Mouse (Mus musculus) midbrain, embryonic 15.5 days (tissue): ENCODE data around the gene Myo16. TPM values are rescaled to one million over a fixed set of nuclear protein-coding genes. Genes with fewer than 3 reads are reported as not detected.

Source experiments
- ATAC-seq: fragments of 200-750 bp; cut with Nextera tagmentation; replicated peaks from 2 replicates; pipeline ENCODE4 v1.8.0; 2017; ENCODE audit warnings: moderate TSS enrichment
- H3K27ac ChIP-seq: fragments of 300-500 bp; sonication (generic); 2 replicates; pipeline ENCODE4 v1.5.1; 2015; ENCODE audit warnings: mild to moderate bottlenecking, inconsistent platforms
- H3K27me3 ChIP-seq: fragments of 300-500 bp; sonication (generic); replicated peaks from 2 replicates; pipeline ENCODE4 v1.6.1; 2015; ENCODE audit warnings: inconsistent platforms
- H3K36me3 ChIP-seq: fragments of 300-500 bp; sonication (generic); replicated peaks from 2 replicates; pipeline ENCODE4 v1.6.1; 2015; ENCODE audit warnings: inconsistent platforms
- H3K4me1 ChIP-seq: fragments of 300-500 bp; sonication (generic); 2 replicates; pipeline ENCODE4 v1.6.1; 2015; ENCODE audit warnings: inconsistent platforms
- H3K4me2 ChIP-seq: fragments of 300-500 bp; sonication (generic); 2 replicates; pipeline ENCODE4 v1.6.1; 2015; ENCODE audit warnings: inconsistent platforms, mild to moderate bottlenecking, moderate library complexity
- H3K4me3 ChIP-seq: fragments of 300-500 bp; sonication (generic); 2 replicates; pipeline ENCODE4 v1.5.1; 2015; ENCODE audit warnings: mild to moderate bottlenecking, inconsistent platforms
- H3K9ac ChIP-seq: fragments of 300-500 bp; sonication (generic); 2 replicates; pipeline ENCODE4 v1.6.1; 2015; ENCODE audit warnings: mild to moderate bottlenecking, inconsistent platforms
- H3K9me3 ChIP-seq: fragments of 300-500 bp; sonication (generic); 2 replicates; pipeline ENCODE4 v1.6.1; 2016; ENCODE audit warnings: inconsistent platforms
- WGBS: fragments of 180-500 bp; shearing (Covaris S2); methylation state at CpG from one replicate; pipeline ENCODE4 v1.1.7; 2015; ENCODE audit warnings: mixed read lengths; 5-methylcytosine and 5-hydroxymethylcytosine counted together
- polyA plus RNA-seq: library from polyadenylated mRNA; unstranded; fragments of >200 nt; fragmentation: Nextera tagmentation; extraction: Ambion mirVana; gene quantifications from 2 replicates; pipeline ENCODE4 v1.2.1, GENCODE M21; 2015

Gene Myo16
- polyA plus RNA-seq, 1 experiment from 2014 or later: 7.7 TPM

- no peak overlapping the region for H3K4me3 ChIP-seq
- 92% methylated on average over 3 of the region's 3 CpGs for WGBS
- no peaks in the 10 kb centered on the region for H3K9me3 ChIP-seq
- no peak for ATAC-seq
- H3K27me3 ChIP-seq: no peaks in the 10 kb centered on the region
- no peak overlapping the region for H3K4me2 ChIP-seq
- H3K36me3 ChIP-seq: no peaks in the 10 kb centered on the region
- H3K9ac ChIP-seq: no peak overlapping the region
- no peak overlapping the region for H3K27ac ChIP-seq
- no peaks in the 10 kb centered on the region for H3K4me1 ChIP-seq
Measured at GRCm38 (mm10) chr8:10545890-10546289, 392.2 kb downstream of the Myo16 start.

GRCm38 (mm10) chr8:10546519-10546918, 392.8 kb downstream of the Myo16 start:
- no peak overlapping the region for H3K9ac ChIP-seq
- H3K9me3 ChIP-seq: no peaks in the 10 kb centered on the region
- no peak for ATAC-seq
- no peaks in the 10 kb centered on the region for H3K4me1 ChIP-seq
- no peak overlapping the region for H3K27ac ChIP-seq
- H3K36me3 ChIP-seq: no peaks in the 10 kb centered on the region
- H3K27me3 ChIP-seq: no peaks in the 10 kb centered on the region
- no peak overlapping the region for H3K4me2 ChIP-seq
- no peak overlapping the region for H3K4me3 ChIP-seq
- 89% methylated on average over 8 of the region's 8 CpGs for WGBS

GRCm38 (mm10) chr8:10548003-10548584, 394.4 kb downstream of the Myo16 start:
- H3K9me3 ChIP-seq: no peaks in the 10 kb centered on the region
- no peak for ATAC-seq
- H3K9ac ChIP-seq: no peak overlapping the region
- no peak overlapping the region for H3K4me2 ChIP-seq
- no peak overlapping the region for H3K4me3 ChIP-seq
- no peaks in the 10 kb centered on the region for H3K36me3 ChIP-seq
- no peaks in the 10 kb centered on the region for H3K4me1 ChIP-seq
- 54% methylated on average over 9 of the region's 9 CpGs for WGBS
- H3K27ac ChIP-seq: no peak overlapping the region
- no peaks in the 10 kb centered on the region for H3K27me3 ChIP-seq

- H3K36me3 ChIP-seq: no peaks in the 10 kb centered on the region
- H3K27me3 ChIP-seq: no peaks in the 10 kb centered on the region
- H3K27ac ChIP-seq: no peak overlapping the region
- no peaks in the 10 kb centered on the region for H3K4me1 ChIP-seq
- 89% methylated on average over 3 of the region's 3 CpGs for WGBS
- ATAC-seq: no peak
- no peaks in the 10 kb centered on the region for H3K9me3 ChIP-seq
- H3K4me3 ChIP-seq: no peak overlapping the region
- no peak overlapping the region for H3K4me2 ChIP-seq
- no peak overlapping the region for H3K9ac ChIP-seq
Measured at GRCm38 (mm10) chr8:10549434-10549833, 395.7 kb downstream of the Myo16 start.

DNA sequence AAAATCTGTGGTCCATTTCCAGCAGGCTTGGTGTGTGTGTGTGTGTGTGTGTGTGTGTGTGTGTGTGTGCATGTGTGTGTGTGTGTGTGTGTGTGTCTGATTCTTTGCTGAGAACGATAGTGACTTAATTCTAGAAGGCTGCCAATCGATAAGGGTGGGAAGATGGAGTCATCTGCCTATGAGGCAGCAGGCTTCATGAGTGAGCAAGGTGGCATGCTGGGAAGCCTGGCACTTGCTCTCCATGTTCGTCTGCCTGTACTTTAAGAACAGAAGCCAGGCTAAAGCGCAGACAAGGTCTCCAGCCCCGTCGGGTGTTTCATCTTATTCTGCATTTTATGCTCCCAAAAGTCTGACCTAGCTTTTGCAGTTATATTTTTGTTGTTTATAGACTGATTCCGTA, 404.2 kb downstream of the Myo16 start:
- Histone ChIP-seq H3K27ac (no peak overlapping the region), H3K4me1 (peaks cover 8% of the 10 kb centered on the region), H3K9me3 (no peaks in the 10 kb centered on the region), H3K4me3 (no peak overlapping the region), H3K36me3 (no peaks in the 10 kb centered on the region), H3K27me3 (no peaks in the 10 kb centered on the region), H3K9ac (no peak overlapping the region), H3K4me2 (no peak overlapping the region)
- ATAC-seq: no peak
- WGBS: 70% methylated on average over 7 of the region's 7 CpGs

GRCm38 (mm10) chr8:10559479-10559878, 405.8 kb downstream of the Myo16 start:
- no peak for ATAC-seq
- Histone ChIP-seq H3K4me1 (peaks cover 8% of the 10 kb centered on the region), H3K27me3 (no peaks in the 10 kb centered on the region), H3K9me3 (no peaks in the 10 kb centered on the region), H3K9ac (no peak overlapping the region), H3K4me2 (no peak overlapping the region), H3K4me3 (no peak overlapping the region), H3K27ac (no peak overlapping the region), H3K36me3 (no peaks in the 10 kb centered on the region)
- 89% methylated on average over 6 of the region's 6 CpGs for WGBS

DNA sequence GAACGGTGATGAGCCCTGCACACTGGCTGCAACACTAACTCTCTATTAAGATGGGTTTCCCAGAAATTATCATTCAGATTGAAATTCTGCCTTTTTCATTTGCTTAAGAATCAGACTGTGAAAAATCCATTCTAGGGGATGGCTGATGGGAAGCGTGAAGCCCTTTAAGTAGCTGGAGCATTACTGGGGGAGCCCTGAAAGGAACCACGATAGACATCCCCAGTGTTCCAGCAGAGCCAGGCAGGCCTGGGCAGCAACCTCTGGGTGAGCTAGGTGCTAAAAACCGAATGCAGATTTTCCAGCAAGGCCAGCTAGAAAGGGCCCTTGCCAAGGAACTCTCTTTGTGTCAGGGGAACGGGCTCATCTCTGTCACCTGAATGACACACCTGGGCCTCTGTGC, 407.9 kb downstream of the Myo16 start:
- Histone ChIP-seq H3K9me3 (no peaks in the 10 kb centered on the region), H3K36me3 (no peaks in the 10 kb centered on the region), H3K4me1 (peaks cover 8% of the 10 kb centered on the region), H3K4me2 (0 out of 2 replicates have a peak overlapping the region, but pooled peaks have one; percentile 4), H3K27ac (peak overlapping the region; percentile 61), H3K27me3 (no peaks in the 10 kb centered on the region), H3K4me3 (no peak overlapping the region), H3K9ac (no peak overlapping the region)
- peak; percentile 51; the same call in 1 of the 2 replicates for ATAC-seq
- 55% methylated on average over 5 of the region's 5 CpGs for WGBS

- H3K27me3 ChIP-seq: no peaks in the 10 kb centered on the region
- 0 out of 2 replicates have a peak overlapping the region, but pooled peaks have one; percentile 4 for H3K4me2 ChIP-seq
- no peaks in the 10 kb centered on the region for H3K36me3 ChIP-seq
- no peak overlapping the region for H3K9ac ChIP-seq
- peaks cover 8% of the 10 kb centered on the region for H3K4me1 ChIP-seq
- no peaks in the 10 kb centered on the region for H3K9me3 ChIP-seq
- peak; percentile 53 for ATAC-seq
- no peak overlapping the region for H3K4me3 ChIP-seq
- H3K27ac ChIP-seq: peak overlapping the region; percentile 61
- 52% methylated on average over 13 of the region's 13 CpGs for WGBS
Measured at GRCm38 (mm10) chr8:10562046-10562445, 408.3 kb downstream of the Myo16 start.

DNA sequence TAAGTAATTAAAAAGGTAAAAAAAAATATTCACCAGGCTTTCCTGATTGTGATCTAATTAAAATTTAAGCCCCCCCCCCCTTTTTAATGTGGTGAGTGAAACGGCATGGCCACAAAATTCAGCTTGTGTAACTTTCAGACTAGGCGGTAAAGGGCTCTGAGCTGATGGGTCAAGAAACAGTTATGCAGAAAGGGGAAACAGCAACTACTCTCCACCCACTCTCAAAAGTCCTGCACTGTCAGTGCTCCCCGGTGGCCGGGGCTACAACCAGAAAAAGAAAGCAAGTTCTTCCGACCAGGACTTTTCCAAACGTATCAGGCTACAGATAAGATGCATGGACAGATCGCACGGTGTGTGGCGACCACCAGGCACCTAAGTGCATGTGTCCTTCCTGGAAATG, 408.9 kb downstream of the Myo16 start:
- Histone ChIP-seq H3K9me3 (no peaks in the 10 kb centered on the region), H3K9ac (no peak overlapping the region), H3K4me1 (peaks cover 8% of the 10 kb centered on the region), H3K4me2 (no peak overlapping the region), H3K36me3 (no peaks in the 10 kb centered on the region), H3K27me3 (no peaks in the 10 kb centered on the region), H3K4me3 (no peak overlapping the region), H3K27ac (no peak overlapping the region)
- ATAC-seq: no peak
- WGBS: 83% methylated on average over 9 of the region's 9 CpGs

DNA sequence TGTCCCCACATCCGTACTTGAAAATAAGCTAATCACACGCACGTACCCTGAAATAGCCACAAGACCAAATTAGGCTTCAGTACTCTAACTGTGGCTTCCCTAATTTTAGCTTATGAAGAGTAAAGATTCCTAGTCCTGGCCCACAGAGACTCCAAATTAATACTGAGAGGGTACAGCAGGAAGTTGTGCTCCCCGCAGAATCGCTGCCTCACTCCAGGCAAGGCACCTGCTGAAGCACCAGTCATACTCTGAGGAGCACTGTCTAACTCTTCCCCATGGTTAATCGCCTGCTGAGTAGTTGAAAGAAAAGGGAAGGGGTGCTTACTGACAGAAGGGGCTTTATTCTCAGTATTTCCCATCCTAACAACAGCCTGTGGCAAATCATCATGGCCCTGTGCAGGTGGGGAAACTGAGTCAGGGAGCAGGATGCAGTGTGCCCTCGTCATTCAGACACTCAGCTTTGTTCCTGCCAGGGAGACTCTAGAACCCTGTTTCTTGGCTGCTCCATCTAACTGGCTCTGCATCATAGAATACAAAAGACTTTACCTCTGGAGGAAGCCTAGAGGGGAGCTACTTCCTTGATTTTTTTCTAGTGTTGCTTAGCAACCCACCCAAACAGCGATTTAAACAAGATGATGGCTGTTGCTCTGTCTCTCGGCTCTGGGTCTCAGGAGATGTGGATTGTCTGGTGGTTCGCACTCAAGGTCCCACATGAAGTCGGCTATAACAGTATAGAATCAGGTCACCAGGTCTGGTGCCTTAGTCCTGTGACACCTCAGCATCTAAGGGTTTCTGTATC, 411.7 kb downstream of the Myo16 start:
- no peak for ATAC-seq
- Histone ChIP-seq H3K27me3 (no peaks in the 10 kb centered on the region), H3K9me3 (no peaks in the 10 kb centered on the region), H3K36me3 (no peaks in the 10 kb centered on the region), H3K4me2 (no peak overlapping the region), H3K4me1 (peaks cover 8% of the 10 kb centered on the region), H3K4me3 (no peak overlapping the region), H3K27ac (no peak overlapping the region), H3K9ac (no peak overlapping the region)
- WGBS: 73% methylated on average over 11 of the region's 11 CpGs

DNA sequence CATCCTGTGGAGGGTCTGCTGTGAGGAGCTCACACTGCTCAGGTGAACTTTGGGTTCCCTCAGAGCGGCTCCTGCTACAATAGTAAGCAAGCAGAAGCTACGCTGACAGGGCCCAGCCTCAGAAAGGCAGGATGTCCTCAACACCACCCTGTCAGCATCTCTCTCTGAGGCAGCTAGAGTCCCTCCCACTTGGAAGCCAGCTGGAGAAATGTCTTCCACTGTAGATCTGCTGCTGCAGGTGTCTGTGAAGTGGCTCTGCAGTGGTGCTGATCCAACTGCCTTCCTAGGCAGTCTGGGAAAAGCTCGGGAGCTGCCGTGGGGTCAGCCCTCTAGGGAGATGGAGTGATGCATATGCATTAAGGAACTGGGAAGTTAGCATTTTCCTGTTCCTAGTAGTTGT, 414.7 kb downstream of the Myo16 start:
- WGBS: 71% methylated on average over 4 of the region's 4 CpGs
- Histone ChIP-seq H3K27ac (no peak overlapping the region), H3K36me3 (no peaks in the 10 kb centered on the region), H3K9me3 (no peaks in the 10 kb centered on the region), H3K9ac (no peak overlapping the region), H3K4me3 (no peak overlapping the region), H3K4me2 (no peak overlapping the region), H3K4me1 (0 out of 2 replicates have a peak, but pooled peaks cover 3% of the 10 kb centered on the region), H3K27me3 (no peaks in the 10 kb centered on the region)
- no peak for ATAC-seq

GRCm38 (mm10) chr8:10574096-10574495, 420.4 kb downstream of the Myo16 start:
- H3K4me3 ChIP-seq: no peak overlapping the region
- 0 out of 2 replicates have a peak, but pooled peaks cover 3% of the 10 kb centered on the region for H3K4me1 ChIP-seq
- H3K27ac ChIP-seq: no peak overlapping the region
- H3K9ac ChIP-seq: no peak overlapping the region
- no peak for ATAC-seq
- H3K27me3 ChIP-seq: peaks cover 3% of the 10 kb centered on the region; the same call in 1 of the 2 replicates
- no peaks in the 10 kb centered on the region for H3K9me3 ChIP-seq
- no peak overlapping the region for H3K4me2 ChIP-seq
- 20% methylated on average over 6 of the region's 6 CpGs for WGBS
- no peaks in the 10 kb centered on the region for H3K36me3 ChIP-seq

- Histone ChIP-seq H3K4me2 (no peak overlapping the region), H3K4me3 (no peak overlapping the region), H3K9ac (no peak overlapping the region), H3K36me3 (no peaks in the 10 kb centered on the region), H3K9me3 (no peaks in the 10 kb centered on the region), H3K4me1 (0 out of 2 replicates have a peak, but pooled peaks cover 3% of the 10 kb centered on the region), H3K27ac (no peak overlapping the region), H3K27me3 (peaks cover 3% of the 10 kb centered on the region; the same call in 1 of the 2 replicates)
- 78% methylated on average over 10 of the region's 10 CpGs for WGBS
- no peak for ATAC-seq
Measured at GRCm38 (mm10) chr8:10575244-10575643, 421.5 kb downstream of the Myo16 start.
